Mouse (Mus musculus) heart, adult 2 months (tissue): ENCODE data around the gene Sdr39u1. TPM values are rescaled to one million over a fixed set of nuclear protein-coding genes. Genes with fewer than 3 reads are reported as not detected.

Experiments
- DNase-seq, 2 experiments: peaks; one replicate each; pipeline ENCODE4 v3.0.0; 2021
- H3K27ac ChIP-seq: fragments of 200-600 bp; 2 replicates; pipeline ENCODE4 v1.8.1; 2022
- H3K27me3 ChIP-seq: fragments of 200-500 bp; 2 replicates; pipeline ENCODE4 v1.6.1; 2012; ENCODE audit warnings: mild to moderate bottlenecking, low read length, inconsistent platforms, mixed read lengths; ENCODE audit not compliant: control insufficient read depth, insufficient read depth
- H3K36me3 ChIP-seq: fragments of 200-500 bp; 2 replicates; pipeline ENCODE4 v1.6.1; 2012; ENCODE audit warnings: low read length, inconsistent platforms; ENCODE audit not compliant: control insufficient read depth, insufficient read depth
- H3K4me1 ChIP-seq: fragments of 200-500 bp; 2 replicates; pipeline ENCODE4 v1.6.1; 2011; ENCODE audit warnings: low read length; ENCODE audit not compliant: control insufficient read depth, insufficient read depth
- H3K4me3 ChIP-seq: fragments of 200-600 bp; 2 replicates; pipeline ENCODE4 v1.8.1; 2022
- H3K79me2 ChIP-seq: fragments of 200-500 bp; replicated peaks from 2 replicates; pipeline ENCODE4 v1.6.1; 2012; ENCODE audit warnings: mild to moderate bottlenecking, inconsistent platforms, low read length, moderate library complexity, mixed read lengths; ENCODE audit not compliant: control insufficient read depth, insufficient read depth
- H3K9ac ChIP-seq: fragments of 200-500 bp; 2 replicates; pipeline ENCODE4 v1.6.1; 2012; ENCODE audit warnings: low read depth, mild to moderate bottlenecking, control low read depth, inconsistent platforms, low read length, mixed read lengths
- CTCF ChIP-seq: fragments of 200-600 bp; IDR thresholded peaks from 2 replicates; pipeline ENCODE4 v1.8.1; 2022; ENCODE audit warnings: antibody characterized with exemption, mild to moderate bottlenecking, moderate library complexity
- EP300 ChIP-seq: fragments of 200-500 bp; IDR thresholded peaks from 2 replicates; pipeline ENCODE4 v1.6.1; 2011; ENCODE audit warnings: low read depth, low read length, control low read depth; ENCODE audit not compliant: insufficient read depth
- POLR2A ChIP-seq: fragments of 200-500 bp; IDR thresholded peaks from 2 replicates; pipeline ENCODE4 v1.6.1; 2011; ENCODE audit warnings: mild to moderate bottlenecking, low read depth, low read length, control low read depth; ENCODE audit not compliant: insufficient read depth
- WGBS: fragments of 180-500 bp; shearing (Covaris S2); methylation state at CpG from one replicate; pipeline ENCODE4 v1.1.7; 2018; 5-methylcytosine and 5-hydroxymethylcytosine counted together
- intact Hi-C: fragments of 180-260 bp; cut with DNase I; formaldehyde crosslinking; loops from one replicate; pipeline ENCODE4 v1.15.1; 2025
- long read RNA-seq: library from polyadenylated mRNA; stranded (forward); transcript quantifications from one replicate; pipeline ENCODE4 v2.0.0, GENCODE M21; 2021
- polyA plus RNA-seq: library from polyadenylated mRNA; depleted of rRNA; stranded (reverse); fragments of >200 nt; gene quantifications from 2 replicates; pipeline ENCODE4 v1.2.3, GENCODE M21; 2012; rRNA removed
- total RNA-seq, 2 experiments: library from RNA; stranded (reverse); gene quantifications; 2 replicates each; pipeline ENCODE4 v1.2.3; 2021

The Sdr39u1 gene
- total RNA-seq (100 to 1,000 TPM; 112 to 127 TPM), polyA plus RNA-seq (142 and 156 TPM in 2 replicates)
- long read RNA-seq, transcript Sdr39u1-201 (6 exons, 1,255 nt) = major isoform, 55 of 76 reads
- long read RNA-seq, partial matches to known transcripts = 6 of 76 reads
- long read RNA-seq, other reads (novel, unspliced or antisense) = 10 of 76 reads

DNA sequence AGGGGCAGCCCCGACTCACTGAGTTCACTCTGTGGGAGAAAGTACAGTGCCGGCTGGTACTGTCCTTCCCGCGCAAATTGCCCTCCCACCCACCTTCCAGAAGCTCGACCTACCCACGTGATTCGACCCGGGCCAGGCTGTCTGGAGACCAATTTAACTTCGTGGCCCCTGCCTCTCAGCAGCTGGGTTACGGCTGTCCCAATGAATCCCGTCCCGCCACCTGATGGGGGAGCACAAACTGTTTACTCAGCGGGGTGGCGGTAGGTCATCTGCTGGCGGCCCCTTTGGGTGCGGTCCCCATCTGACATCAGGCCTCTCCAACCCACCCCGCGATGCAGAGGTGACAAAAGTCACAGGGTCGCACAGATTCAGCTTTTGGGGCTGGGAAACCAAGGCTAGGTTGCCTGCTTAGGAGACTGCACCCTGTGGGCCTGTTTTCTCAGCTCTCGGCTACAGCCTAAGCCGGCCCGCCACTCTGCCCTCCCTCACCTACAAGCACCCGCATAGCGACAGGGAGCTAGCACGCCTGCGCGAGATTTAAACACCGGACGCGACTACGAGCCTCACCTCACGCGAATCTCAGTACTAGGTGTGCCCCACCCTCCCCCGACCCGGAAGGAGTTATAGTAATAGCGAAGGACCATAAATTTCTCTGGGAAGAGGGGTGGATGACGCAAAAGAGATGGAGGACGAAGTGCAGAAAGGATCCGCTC is at the start of gene Sdr39u1:
Gene Sdr39u1 (minus strand): TSS at position 593 of the 713 bp plus-strand sequence.
- Histone ChIP-seq H3K4me3 (peak within 1 kb of the TSS; percentile 62), H3K9ac (peak within 1 kb of the TSS; percentile 87), H3K79me2 (no peaks in the 10 kb centered on the region), H3K36me3 (no peaks in the 10 kb centered on the region), H3K4me1 (peaks cover 1% of the 10 kb centered on the region; the same call in 1 of the 2 replicates), H3K27ac (peak within 1 kb of the TSS; percentile 89), H3K27me3 (no peaks in the 10 kb centered on the region)
- DNase-seq = peak; percentile 82 to 87
- WGBS = 2% methylated on average over 39 of the region's 39 CpGs
- intact Hi-C loops = no loop called here
- TF ChIP-seq EP300 (peak; percentile 52; the same call in 1 of the 2 replicates), POLR2A (peak; percentile 87), CTCF (no peak)

DNA sequence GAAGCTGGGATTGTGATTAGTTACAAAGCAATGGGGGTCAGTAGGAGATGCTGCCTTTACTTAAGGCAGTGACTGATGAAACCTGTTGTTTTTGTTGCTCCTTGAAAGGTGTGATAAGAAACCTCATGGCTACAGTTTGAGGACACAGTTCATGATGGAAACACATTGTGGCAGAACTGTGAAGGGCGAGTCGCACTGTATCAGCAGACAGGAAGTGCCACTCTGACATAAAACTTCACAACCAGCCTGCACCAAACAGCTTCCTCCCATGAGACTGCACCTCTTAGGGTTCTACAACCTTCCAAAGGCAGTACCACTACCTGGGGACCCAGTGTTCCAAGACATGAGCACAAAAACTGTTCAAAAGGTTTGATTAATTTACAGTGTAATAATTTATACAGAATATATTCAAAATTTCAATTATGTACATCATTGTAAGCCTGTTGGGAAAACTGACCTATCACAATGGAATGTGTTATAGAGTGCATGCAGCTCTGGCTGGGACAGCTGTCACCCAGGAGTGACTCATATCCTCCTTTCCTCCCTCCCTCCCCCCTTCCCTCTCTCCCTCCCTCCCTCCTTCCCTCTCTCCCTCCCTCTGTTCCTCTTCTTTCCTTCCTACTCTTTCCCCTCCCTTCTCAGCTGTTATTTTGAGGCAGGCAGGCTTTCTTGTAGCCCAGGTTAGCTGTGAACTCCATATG is 46.3 kb upstream of the Sdr39u1 start:
- Histone ChIP-seq H3K27me3 (no peaks in the 10 kb centered on the region), H3K79me2 (no peaks in the 10 kb centered on the region), H3K27ac (no peak overlapping the region), H3K4me1 (no peaks in the 10 kb centered on the region; the same call in none of the 2 replicates), H3K36me3 (no peaks in the 10 kb centered on the region), H3K9ac (no peak overlapping the region), H3K4me3 (no peak overlapping the region)
- intact Hi-C loops = no loop called here
- WGBS = 25% methylated on average over 2 of the region's 2 CpGs
- TF ChIP-seq EP300 (no peak), CTCF (no peak), POLR2A (no peak)
- no peak for DNase-seq

DNA sequence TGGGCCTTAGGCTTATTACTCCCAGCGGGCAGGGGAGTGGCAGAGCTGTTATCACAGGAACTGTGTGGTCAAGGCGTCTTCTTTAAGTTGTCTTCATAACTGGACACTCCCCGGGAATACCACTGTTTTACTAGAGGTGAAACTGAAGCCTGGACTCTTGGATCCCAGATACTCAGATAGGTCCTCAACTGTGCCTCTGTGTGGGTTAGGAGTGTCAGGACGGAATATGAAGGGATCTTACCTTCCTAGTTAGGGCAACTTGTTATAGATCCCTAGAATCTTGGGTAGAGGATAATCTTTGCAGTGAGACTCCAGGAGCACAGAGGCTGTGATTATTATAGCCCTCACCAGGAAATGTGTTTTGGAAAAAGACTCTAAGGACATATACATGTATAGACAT is 44.5 kb upstream of the Sdr39u1 start, which contains the start of gene Cma1:
Gene Cma1 (minus strand): TSS at position 101 of the 400 bp plus-strand sequence.
- TF ChIP-seq EP300 = no peak
- TF ChIP-seq POLR2A = no peak
- TF ChIP-seq CTCF = no peak
- intact Hi-C loops = no loop called here
- Histone ChIP-seq H3K36me3 (no peaks in the 10 kb centered on the region), H3K27ac (no peak within 1 kb of the TSS), H3K4me1 (no peaks in the 10 kb centered on the region; the same call in none of the 2 replicates), H3K9ac (no peak within 1 kb of the TSS), H3K4me3 (no peak within 1 kb of the TSS), H3K79me2 (no peaks in the 10 kb centered on the region), H3K27me3 (no peaks in the 10 kb centered on the region)
- WGBS = 77% methylated on average over 4 of the region's 4 CpGs
- DNase-seq = no peak

DNA sequence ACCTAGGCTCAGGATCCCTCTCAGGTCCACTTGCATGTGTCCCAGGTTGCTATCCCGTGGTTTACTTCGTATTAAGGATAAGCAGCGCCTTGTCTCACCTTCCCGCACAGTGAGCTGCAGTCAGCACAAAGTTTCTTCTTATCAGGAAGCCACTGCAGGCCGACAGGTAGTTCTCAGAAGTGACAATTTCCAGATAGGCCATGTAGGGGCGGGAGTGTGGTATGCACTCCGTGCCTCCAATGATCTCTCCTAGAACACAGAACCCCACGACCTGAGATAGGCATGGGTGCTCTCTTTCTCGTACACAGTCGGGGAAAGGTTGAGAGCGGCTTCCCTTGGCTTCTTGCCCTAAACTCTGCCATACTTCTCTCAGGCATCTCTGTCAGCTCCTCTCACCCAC is 43.5 kb upstream of the Sdr39u1 start:
- no peak for DNase-seq
- no peak overlapping the region for H3K27ac ChIP-seq
- no peak for TF ChIP-seq CTCF
- TF ChIP-seq EP300 = no peak
- no peak for TF ChIP-seq POLR2A
- no peak overlapping the region for H3K4me3 ChIP-seq
- intact Hi-C loops = no loop called here
- no peak overlapping the region for H3K9ac ChIP-seq
- H3K79me2 ChIP-seq = no peaks in the 10 kb centered on the region
- no peaks in the 10 kb centered on the region; the same call in none of the 2 replicates for H3K4me1 ChIP-seq
- H3K36me3 ChIP-seq = no peaks in the 10 kb centered on the region
- 62% methylated on average over 11 of the region's 11 CpGs for WGBS
- no peaks in the 10 kb centered on the region for H3K27me3 ChIP-seq

DNA sequence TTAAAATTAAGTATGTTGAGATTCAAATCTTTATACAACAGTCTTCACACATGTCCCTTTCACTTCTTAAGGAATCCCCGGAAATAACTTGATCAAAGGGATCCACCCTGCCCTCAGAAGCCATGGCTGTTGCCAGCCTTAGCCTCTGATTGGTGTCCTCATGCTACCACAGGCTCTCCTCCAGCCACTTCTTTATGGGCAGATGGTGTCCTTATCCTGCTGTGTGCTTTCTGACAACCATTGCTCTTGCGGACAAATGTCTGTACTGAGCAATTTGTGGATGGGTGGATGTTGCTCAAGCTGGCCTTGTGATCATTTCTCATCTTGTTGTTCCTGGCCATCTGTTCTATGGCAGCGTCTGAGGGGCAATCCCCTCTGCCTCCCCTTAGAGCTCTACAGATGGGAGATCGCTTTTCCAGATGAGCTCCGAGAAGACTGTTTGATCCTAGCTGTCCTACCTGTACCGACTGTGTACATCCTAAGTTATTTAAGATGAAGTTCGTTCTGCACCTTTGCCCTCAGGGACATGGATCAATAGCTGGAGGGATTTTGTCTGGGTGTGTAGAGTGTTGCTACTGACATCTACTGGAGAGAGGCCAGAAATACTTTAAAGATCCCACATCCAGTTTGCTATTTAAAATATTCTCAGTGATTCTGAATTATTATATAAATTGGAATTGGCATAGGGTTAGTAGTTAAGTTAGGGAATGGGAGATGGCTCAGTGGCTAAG is 40.1 kb upstream of the Sdr39u1 start:
- TF ChIP-seq EP300 (no peak), POLR2A (no peak), CTCF (0 out of 2 replicates have a peak, but pooled peaks have one; percentile 9)
- H3K36me3 ChIP-seq = no peaks in the 10 kb centered on the region
- no peaks in the 10 kb centered on the region for H3K4me1 ChIP-seq
- 48% methylated on average over 7 of the region's 7 CpGs for WGBS
- no peaks in the 10 kb centered on the region for H3K79me2 ChIP-seq
- intact Hi-C loops = no loop called here
- H3K9ac ChIP-seq = no peak overlapping the region
- no peak overlapping the region for H3K27ac ChIP-seq
- no peak overlapping the region for H3K4me3 ChIP-seq
- no peak for DNase-seq
- H3K27me3 ChIP-seq = no peaks in the 10 kb centered on the region
